Comparison of ENCODE assay signal across 20 mouse cellular contexts in genomic region chr11:117070711-117071110, GRCm38 (mm10).
"Had no signal": no experiment of that assay in that cellular context is flagged by ENCODE, and none has a peak within 500 bp of the region (broad histone marks: within the 10 kb centered on the region; RNA-seq: fewer than 3 reads in every experiment).

No protein-coding gene starts in this region.

- H3K4me2 ChIP-seq: limb, embryonic 13.5 days; liver, embryonic 12.5 days; liver, embryonic 15.5 days; lung, embryonic 15.5 days; midbrain, embryonic 11.5 days had no signal

- H3K9me3 ChIP-seq: limb, embryonic 10.5 days; limb, embryonic 13.5 days; liver, embryonic 12.5 days; liver, embryonic 15.5 days; lung, embryonic 15.5 days had no signal

- H3K9ac ChIP-seq: limb, embryonic 13.5 days; liver, embryonic 12.5 days; liver, embryonic 15.5 days; lung, embryonic 15.5 days had no signal

- H3K4me3 ChIP-seq: layer of hippocampus, adult 2 months; limb, embryonic 10.5 days; limb, embryonic 13.5 days; liver, embryonic 12.5 days; liver, embryonic 15.5 days; lung, embryonic 15.5 days had no signal

- DNase-seq: kidney, adult 18-20 months; kidney, adult 9 months; kidney, postnatal 25 days; layer of hippocampus, adult 9-11 months; liver; lung, adult 18-20 months; lung, postnatal 10 days; lung, postnatal 36 days; midbrain, embryonic 14.5 days; right cerebral cortex, postnatal 14 days; right cerebral cortex, postnatal 4 days had no signal

- H3K36me3 ChIP-seq: limb, embryonic 10.5 days; limb, embryonic 13.5 days; liver, embryonic 12.5 days; liver, embryonic 15.5 days; lung, embryonic 15.5 days had no signal

- H3K27ac ChIP-seq: kidney, postnatal 0 days; layer of hippocampus, adult 2 months; limb, embryonic 10.5 days; limb, embryonic 13.5 days; liver, embryonic 12.5 days; liver, embryonic 15.5 days; lung, embryonic 15.5 days; stomach, postnatal 0 days had no signal

- ATAC-seq: liver, embryonic 12.5 days had no signal
